Mouse (Mus musculus) intestine, embryonic 16.5 days (tissue): ENCODE data around the gene Morc3. TPM values are rescaled to one million over a fixed set of nuclear protein-coding genes. Genes with fewer than 3 reads are reported as not detected.

Experiments
- ATAC-seq: fragments of 200-750 bp; cut with Nextera tagmentation; 2 replicates; pipeline ENCODE4 v1.8.0; 2017; ENCODE audit warnings: moderate TSS enrichment, moderate library complexity
- H3K27ac ChIP-seq: fragments of 300-500 bp; sonication (generic); 2 replicates; pipeline ENCODE4 v1.5.1; 2014; ENCODE audit warnings: mild to moderate bottlenecking, low read length
- H3K27me3 ChIP-seq: fragments of 300-500 bp; sonication (generic); replicated peaks from 2 replicates; pipeline ENCODE4 v1.6.1; 2014; ENCODE audit warnings: low read length, control low read depth, mixed read lengths; ENCODE audit not compliant: control insufficient read depth, insufficient read depth
- H3K36me3 ChIP-seq: fragments of 300-500 bp; sonication (generic); 2 replicates; pipeline ENCODE4 v1.6.1; 2014; ENCODE audit warnings: low read length, control low read depth; ENCODE audit not compliant: control insufficient read depth, insufficient read depth
- H3K4me1 ChIP-seq: fragments of 300-500 bp; sonication (generic); 2 replicates; pipeline ENCODE4 v1.6.1; 2014; ENCODE audit warnings: low read length, control low read depth, mixed read lengths; ENCODE audit not compliant: control insufficient read depth, insufficient read depth
- H3K4me2 ChIP-seq: fragments of 300-500 bp; sonication (generic); 2 replicates; pipeline ENCODE4 v1.6.1; 2014; ENCODE audit warnings: low read depth, low read length, control low read depth
- H3K4me3 ChIP-seq: fragments of 300-500 bp; sonication (generic); 2 replicates; pipeline ENCODE4 v1.5.1; 2014; ENCODE audit warnings: mild to moderate bottlenecking, low read length
- H3K9ac ChIP-seq: fragments of 300-500 bp; sonication (generic); 2 replicates; pipeline ENCODE4 v1.6.1; 2014; ENCODE audit warnings: low read depth, low read length
- H3K9me3 ChIP-seq: fragments of 300-500 bp; sonication (generic); 2 replicates; pipeline ENCODE4 v1.6.1; 2016; ENCODE audit warnings: low read length, control low read depth; ENCODE audit not compliant: control insufficient read depth
- WGBS: fragments of 180-500 bp; shearing (Covaris S2); extraction: QIAGEN DNeasy Blood & Tissue Kit; methylation state at CpG from one replicate; pipeline ENCODE4 v1.1.7; 2014; 5-methylcytosine and 5-hydroxymethylcytosine counted together
- polyA plus RNA-seq: library from polyadenylated mRNA; unstranded; fragments of >200 nt; fragmentation: Nextera tagmentation; extraction: Ambion mirVana; gene quantifications from 2 replicates; pipeline ENCODE4 v1.2.1, GENCODE M21; 2015

Morc3 gene
- polyA plus RNA-seq, 1 experiment from 2014 or later: 33.3 TPM

DNA sequence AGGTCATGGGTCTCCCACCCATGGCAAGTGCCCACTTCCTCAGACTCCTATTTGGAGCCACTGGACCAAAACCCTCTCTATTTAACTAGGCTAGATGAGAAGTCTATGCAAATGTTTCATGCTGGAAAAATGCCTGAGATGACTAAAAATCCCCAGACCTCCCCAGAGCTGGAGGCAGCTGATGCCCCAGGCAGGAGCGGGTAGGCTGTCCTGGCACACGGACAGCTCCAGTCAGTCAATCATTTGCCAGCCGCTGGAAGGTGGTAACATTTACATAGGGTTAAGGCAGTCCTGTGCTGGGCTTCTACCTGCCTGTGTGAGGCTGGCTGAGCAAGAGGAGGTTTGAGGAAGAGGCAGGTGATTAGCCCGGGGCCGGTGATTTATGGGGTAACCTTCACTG lies 80.2 kb downstream of the Morc3 start:
- 36% methylated on average over 5 of the region's 5 CpGs for WGBS
- no peak overlapping the region for H3K4me3 ChIP-seq
- H3K4me2 ChIP-seq: no peak overlapping the region
- no peaks in the 10 kb centered on the region for H3K36me3 ChIP-seq
- no peaks in the 10 kb centered on the region for H3K27me3 ChIP-seq
- no peak overlapping the region for H3K27ac ChIP-seq
- no peak overlapping the region for H3K9ac ChIP-seq
- no peaks in the 10 kb centered on the region for H3K9me3 ChIP-seq
- 0 out of 2 replicates have a peak, but pooled peaks have one; percentile 27 for ATAC-seq
- peaks cover 9% of the 10 kb centered on the region; the same call in 1 of the 2 replicates for H3K4me1 ChIP-seq

DNA sequence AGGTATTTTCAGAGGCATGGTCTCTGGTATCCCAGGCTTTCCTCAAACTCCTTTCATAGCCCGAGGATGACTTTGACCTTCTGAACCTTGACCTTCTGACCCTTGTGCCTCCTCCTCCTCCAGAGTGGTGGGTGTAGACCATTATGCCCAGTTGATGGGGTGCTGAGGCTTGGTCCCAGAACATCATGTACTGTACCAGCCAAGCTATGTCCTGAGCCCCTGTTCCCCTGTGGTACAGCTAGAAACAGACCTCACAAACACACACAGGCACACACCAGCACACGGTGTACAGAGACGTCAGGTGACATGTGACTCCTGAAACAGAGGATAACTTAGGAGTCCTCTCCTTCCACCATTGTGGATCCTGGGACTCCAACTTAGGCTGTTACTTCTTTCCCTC lies 80.9 kb downstream of the Morc3 start:
- H3K4me2 ChIP-seq: no peak overlapping the region
- WGBS: 55% methylated on average over 3 of the region's 3 CpGs
- no peaks in the 10 kb centered on the region for H3K36me3 ChIP-seq
- no peak overlapping the region for H3K27ac ChIP-seq
- no peak overlapping the region for H3K9ac ChIP-seq
- peaks cover 9% of the 10 kb centered on the region; the same call in 1 of the 2 replicates for H3K4me1 ChIP-seq
- no peaks in the 10 kb centered on the region for H3K27me3 ChIP-seq
- H3K9me3 ChIP-seq: no peaks in the 10 kb centered on the region
- no peak for ATAC-seq
- no peak overlapping the region for H3K4me3 ChIP-seq

DNA sequence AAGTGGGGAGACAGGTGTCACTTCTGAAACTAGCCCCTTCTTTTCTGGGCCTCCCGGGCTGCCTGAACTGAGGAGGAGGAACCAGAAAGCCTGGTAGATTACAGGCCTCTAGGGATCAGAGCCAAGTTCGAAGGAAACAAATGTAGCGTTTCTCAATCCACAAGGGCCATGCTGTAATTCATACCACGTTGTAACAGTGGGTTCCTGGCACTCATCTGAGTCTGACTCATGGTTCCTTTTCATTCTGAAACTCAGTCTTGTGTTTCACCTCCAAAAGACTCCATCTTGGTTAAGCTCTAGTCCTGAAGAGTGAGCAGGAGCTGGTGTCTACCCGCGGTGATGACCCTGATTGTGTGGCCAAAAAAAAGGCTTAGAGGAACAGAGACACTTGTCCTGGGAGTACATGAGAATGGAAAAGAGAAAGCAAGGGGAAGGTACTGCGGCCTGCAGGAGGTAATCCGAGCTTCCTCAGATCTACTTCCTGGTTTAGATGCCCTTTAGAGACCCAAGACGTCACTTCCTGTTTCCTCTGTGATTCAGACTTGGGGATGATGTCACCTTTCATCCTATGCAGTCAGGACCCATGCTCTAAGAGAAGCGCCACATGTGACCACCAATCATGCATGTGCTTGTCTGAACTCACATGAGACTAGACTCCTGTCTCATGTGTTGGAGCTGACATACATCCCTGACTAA lies 82.1 kb downstream of the Morc3 start:
- WGBS: 74% methylated on average over 10 of the region's 10 CpGs

DNA sequence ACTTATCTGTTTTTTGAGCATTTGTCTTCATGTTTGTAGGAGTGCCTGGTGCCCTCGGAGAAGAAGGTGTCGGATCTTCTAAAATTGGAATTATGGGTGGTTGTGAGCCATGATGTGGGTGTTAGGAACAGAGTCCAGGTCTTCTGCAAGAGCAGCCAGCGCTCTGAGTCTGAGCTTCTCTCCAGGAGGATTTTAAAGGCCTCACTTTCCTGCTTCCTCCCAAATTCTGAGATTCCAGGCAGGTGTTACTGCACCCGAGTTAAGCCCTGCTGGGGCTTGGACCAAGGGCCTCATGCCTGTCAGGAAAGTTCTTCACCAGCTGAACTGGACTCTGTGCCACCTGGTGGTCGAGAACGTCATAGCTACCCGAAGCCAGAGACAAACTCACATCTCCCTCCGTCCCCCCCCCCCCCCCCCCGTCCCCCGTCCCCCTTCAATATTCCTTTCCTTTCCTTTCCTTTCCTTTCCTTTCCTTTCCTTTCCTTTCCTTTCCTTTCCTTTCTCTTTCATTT lies 83.5 kb downstream of the Morc3 start:
- WGBS: 53% methylated on average over 5 of the region's 10 CpGs

More for the DNA sequence above, 82.1 kb downstream of the Morc3 start:
- Histone ChIP-seq H3K4me3 (no peak overlapping the region), H3K9me3 (no peaks in the 10 kb centered on the region), H3K27me3 (no peaks in the 10 kb centered on the region), H3K36me3 (no peaks in the 10 kb centered on the region), H3K4me1 (peaks cover 9% of the 10 kb centered on the region; the same call in 1 of the 2 replicates), H3K27ac (no peak overlapping the region), H3K9ac (no peak overlapping the region), H3K4me2 (no peak overlapping the region)
- no peak for ATAC-seq

DNA sequence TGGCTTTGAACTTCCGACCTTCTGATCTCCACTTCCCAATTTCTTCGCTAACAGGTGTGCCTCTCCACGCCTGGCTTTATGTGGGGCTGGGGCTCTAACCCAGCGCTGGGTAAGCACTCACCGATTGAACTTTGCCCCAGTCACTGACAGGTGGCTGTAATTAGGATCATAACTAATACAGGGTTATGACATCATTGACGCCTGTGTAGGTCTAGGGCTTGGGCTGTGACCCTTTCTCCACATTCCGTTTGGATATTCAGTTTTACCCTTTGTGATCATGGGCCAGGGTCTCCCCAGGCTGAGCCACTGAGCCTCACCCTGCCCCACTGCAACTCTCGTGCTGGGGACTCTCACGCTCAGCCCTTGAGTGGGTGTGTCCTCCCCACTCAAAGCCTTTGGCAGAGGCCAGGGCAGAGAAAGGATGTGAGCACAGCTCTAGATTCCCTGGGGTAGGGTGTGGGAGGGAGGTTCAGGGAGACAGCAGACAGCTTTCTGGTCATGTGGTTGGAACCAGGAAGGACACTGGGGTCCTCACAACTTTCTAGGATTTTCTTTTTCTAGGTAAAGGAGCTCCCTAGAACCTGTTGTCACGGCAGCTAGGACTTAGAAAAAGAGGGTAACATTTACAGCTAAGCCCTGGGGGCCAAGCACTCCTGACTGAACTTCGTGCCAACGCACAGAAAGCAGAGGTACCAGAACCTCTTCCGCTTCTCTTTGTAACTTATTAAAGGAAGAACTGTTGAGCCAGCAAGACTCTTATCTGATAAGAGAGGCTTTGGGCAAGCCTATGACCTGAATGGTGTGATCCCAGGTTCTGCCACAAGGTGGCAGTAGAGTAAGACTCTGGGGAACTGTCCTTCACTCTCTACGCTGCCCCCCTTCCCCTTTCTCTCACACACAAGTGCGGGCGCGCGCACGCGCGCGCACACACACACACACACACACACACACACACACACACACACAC lies 86.1 kb downstream of the Morc3 start:
- ATAC-seq: peak; percentile 92
- H3K4me2 ChIP-seq: 0 out of 2 replicates have a peak overlapping the region, but pooled peaks have one; percentile 17
- no peaks in the 10 kb centered on the region for H3K27me3 ChIP-seq
- no peak overlapping the region for H3K4me3 ChIP-seq
- H3K27ac ChIP-seq: peak overlapping the region; percentile 95
- WGBS: 27% methylated on average over 20 of the region's 22 CpGs
- H3K4me1 ChIP-seq: no peaks in the 10 kb centered on the region
- H3K9ac ChIP-seq: peak overlapping the region; percentile 48
- H3K36me3 ChIP-seq: no peaks in the 10 kb centered on the region
- no peaks in the 10 kb centered on the region for H3K9me3 ChIP-seq

More for the DNA sequence above, 83.5 kb downstream of the Morc3 start:
- no peak overlapping the region for H3K9ac ChIP-seq
- H3K27ac ChIP-seq: no peak overlapping the region
- no peak overlapping the region for H3K4me3 ChIP-seq
- H3K27me3 ChIP-seq: no peaks in the 10 kb centered on the region
- ATAC-seq: no peak
- no peak overlapping the region for H3K4me2 ChIP-seq
- H3K36me3 ChIP-seq: no peaks in the 10 kb centered on the region
- no peaks in the 10 kb centered on the region for H3K9me3 ChIP-seq
- peaks cover 9% of the 10 kb centered on the region; the same call in 1 of the 2 replicates for H3K4me1 ChIP-seq

DNA sequence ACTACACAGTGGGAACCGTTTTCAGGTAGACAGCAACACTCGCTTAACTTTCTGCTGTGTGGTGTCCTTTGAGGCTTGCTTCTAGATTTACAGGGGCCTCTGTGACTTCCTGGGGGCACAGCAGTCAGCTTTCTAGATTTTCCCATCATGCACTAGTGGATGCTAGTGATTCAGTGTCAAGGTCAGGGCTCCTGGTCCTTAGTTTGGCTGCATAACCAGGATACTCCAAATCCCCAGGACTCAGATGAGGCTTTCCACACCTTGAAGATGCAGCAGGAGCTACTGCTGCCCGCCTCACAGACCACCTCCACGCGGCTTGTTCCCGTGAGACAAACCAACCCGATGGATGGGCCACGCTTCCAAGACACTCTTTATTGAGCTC lies 86.7 kb downstream of the Morc3 start:
- Histone ChIP-seq H3K9me3 (no peaks in the 10 kb centered on the region), H3K36me3 (no peaks in the 10 kb centered on the region), H3K9ac (no peak overlapping the region), H3K4me3 (no peak overlapping the region), H3K4me1 (no peaks in the 10 kb centered on the region), H3K27ac (no peak overlapping the region), H3K27me3 (no peaks in the 10 kb centered on the region), H3K4me2 (no peak overlapping the region)
- 62% methylated on average over 8 of the region's 8 CpGs for WGBS
- ATAC-seq: no peak

DNA sequence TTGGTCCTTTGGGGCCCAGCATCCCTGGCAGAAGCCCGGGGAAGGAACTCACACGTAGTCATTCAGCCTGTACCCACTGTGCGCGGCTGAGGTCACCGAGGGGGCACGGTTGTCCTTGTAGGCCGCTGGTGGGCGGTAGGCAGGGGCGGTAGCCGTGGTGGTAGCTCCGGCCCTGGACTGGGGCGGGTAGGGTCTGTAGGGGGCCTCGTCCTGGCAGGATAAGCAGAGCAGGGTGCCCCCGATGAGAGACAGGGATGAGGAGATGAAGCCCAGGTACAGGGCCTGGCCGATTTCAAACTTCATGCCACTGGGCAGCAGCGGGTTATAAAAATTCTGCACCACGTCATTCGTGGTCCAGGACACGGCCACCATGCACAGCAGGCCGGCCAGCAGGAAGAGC lies 87.3 kb downstream of the Morc3 start:
- H3K36me3 ChIP-seq: no peaks in the 10 kb centered on the region
- no peak overlapping the region for H3K4me3 ChIP-seq
- no peak overlapping the region for H3K27ac ChIP-seq
- no peak overlapping the region for H3K9ac ChIP-seq
- H3K4me2 ChIP-seq: no peak overlapping the region
- no peaks in the 10 kb centered on the region for H3K4me1 ChIP-seq
- H3K27me3 ChIP-seq: no peaks in the 10 kb centered on the region
- 72% methylated on average over 20 of the region's 20 CpGs for WGBS
- no peaks in the 10 kb centered on the region for H3K9me3 ChIP-seq
- no peak for ATAC-seq

DNA sequence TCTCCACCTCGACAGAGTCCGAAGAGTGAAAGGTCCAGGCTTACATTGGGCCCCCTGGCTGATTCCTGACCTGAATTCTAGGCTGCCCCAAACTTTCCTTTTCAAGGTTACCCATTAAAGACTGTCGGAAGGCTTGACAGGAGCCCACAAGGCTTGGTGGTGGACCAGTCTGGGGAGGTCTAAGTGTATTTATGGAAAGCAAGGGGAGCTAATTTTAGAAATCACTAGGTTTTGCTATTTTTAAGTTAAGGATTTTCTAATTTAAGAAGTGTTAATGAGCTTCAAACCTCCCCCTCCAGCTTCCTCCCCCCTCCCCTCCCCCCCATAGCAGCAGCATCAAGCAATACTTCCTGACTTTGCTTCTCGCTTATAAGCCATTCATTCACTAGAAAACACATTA lies 88.8 kb downstream of the Morc3 start:
- no peaks in the 10 kb centered on the region for H3K27me3 ChIP-seq
- no peaks in the 10 kb centered on the region for H3K36me3 ChIP-seq
- no peak overlapping the region for H3K27ac ChIP-seq
- 73% methylated on average over 4 of the region's 4 CpGs for WGBS
- no peak overlapping the region for H3K4me3 ChIP-seq
- ATAC-seq: no peak
- no peak overlapping the region; the same call in 1 of the 2 replicates for H3K9ac ChIP-seq
- no peaks in the 10 kb centered on the region for H3K9me3 ChIP-seq
- H3K4me1 ChIP-seq: no peaks in the 10 kb centered on the region
- no peak overlapping the region for H3K4me2 ChIP-seq

DNA sequence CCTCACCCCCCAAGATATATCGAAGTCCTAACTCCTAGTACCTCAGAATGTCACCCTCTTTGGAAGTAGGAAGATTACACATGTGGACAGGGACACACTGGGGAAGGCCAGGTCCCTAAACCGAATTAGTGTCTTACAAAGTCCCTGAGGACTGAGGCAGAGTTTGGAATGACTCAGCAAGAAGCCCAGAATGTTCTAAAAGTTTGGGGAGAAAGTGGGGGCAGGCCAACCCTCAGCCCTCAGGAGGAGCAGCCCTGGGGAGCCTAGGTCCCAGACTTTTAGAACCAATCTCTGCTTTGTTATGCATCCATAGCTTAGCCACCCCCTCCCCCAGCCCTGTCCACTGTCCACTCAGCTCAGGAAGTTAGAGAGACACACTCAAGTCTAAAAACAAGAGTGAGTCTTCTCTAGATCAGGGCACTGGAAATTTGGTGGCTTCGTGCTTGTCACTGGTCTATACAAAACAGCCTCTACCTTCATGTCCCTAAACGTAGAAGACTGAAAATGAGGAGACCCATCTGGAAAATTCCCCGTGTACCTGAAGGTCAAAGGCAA lies 91.0 kb downstream of the Morc3 start:
- Histone ChIP-seq H3K27me3 (no peaks in the 10 kb centered on the region), H3K36me3 (no peaks in the 10 kb centered on the region), H3K27ac (no peak overlapping the region), H3K9ac (no peak overlapping the region), H3K9me3 (no peaks in the 10 kb centered on the region), H3K4me2 (no peak overlapping the region), H3K4me3 (no peak overlapping the region), H3K4me1 (no peaks in the 10 kb centered on the region)
- WGBS: 81% methylated on average over 5 of the region's 5 CpGs
- no peak for ATAC-seq
